Mouse (Mus musculus): ENCODE data around the gene Mbtps1.

- TF ChIP-seq ZC3H11A (IDR thresholded peaks at IDR 0.05; ENCODE audit: borderline replicate concordance, low read depth, low read length) = no peak
- TF ChIP-seq CHD2 (IDR thresholded peaks at IDR 0.05; ENCODE audit: low read depth, low read length) = no peak
- no peak for TF ChIP-seq MAFK (IDR thresholded peaks at IDR 0.05; ENCODE audit: insufficient read depth, low read depth, low read length)
- TF ChIP-seq HCFC1 (IDR thresholded peaks at IDR 0.05; ENCODE audit: borderline replicate concordance, insufficient read depth, low read length) = no peak
These were observed 29.8 kb upstream of the Mbtps1 start for GRCm38 (mm10) chr8:119588321-119588720.

All from ES-E14 (cell line).